ENCODE assay signal across 19 mouse cellular contexts in genomic region chr1:44140232-44140631, GRCm38 (mm10). TPM values are rescaled to one million over a fixed set of nuclear protein-coding genes. Genes with fewer than 3 reads are reported as not detected.
DNase-seq lines count a peak whose midpoint lies in the region; TF ChIP-seq lines count a peak whose summit lies in the region.
"Had no signal": no experiment of that assay in that cellular context is flagged by ENCODE, and none has a peak within 500 bp of the region (broad histone marks: within the 10 kb centered on the region; RNA-seq: fewer than 3 reads in every experiment).

No protein-coding gene starts in this region.

- no peak overlapping the region for H3K4me3 ChIP-seq in MEL (ENCODE audit: control insufficient read depth in 1 of 2, insufficient read depth in 1 of 2, low read depth in 2 of 2, low read length in 2 of 2)

- TF ChIP-seq RAD21 in MEL (IDR thresholded peaks at IDR 0.05; ENCODE audit: low read depth, low read length), result no peak

- no peak for TF ChIP-seq CTCF in MEL (IDR thresholded peaks at IDR 0.05 in 2 of 3, conservative IDR thresholded peaks at IDR 0.05 in 1 of 3; ENCODE audit: control insufficient read depth in 1 of 3, insufficient read depth in 1 of 3, low read depth in 2 of 3, low read length in 3 of 3, poor library complexity in 1 of 3, severe bottlenecking in 1 of 3)

- TF ChIP-seq EP300 in MEL (IDR thresholded peaks at IDR 0.05; ENCODE audit: low read depth in 1 of 2, low read length in 2 of 2), result peak; percentile 92 to 95

- peaks cover 3 to 13% of the 10 kb centered on the region in 2 experiments for H3K4me1 ChIP-seq in MEL (ENCODE audit: control insufficient read depth in 1 of 2, insufficient read depth in 2 of 2, low read length in 2 of 2)

- H3K36me3 ChIP-seq in MEL (ENCODE audit: control insufficient read depth in 1 of 2, insufficient read depth in 2 of 2, low read length in 2 of 2), result peaks cover 0 to 23% of the 10 kb centered on the region in 2 experiments; a peak in 3 of 4 replicates

- H3K9ac ChIP-seq in MEL (ENCODE audit: control insufficient read depth, low read depth, low read length, poor library complexity, severe bottlenecking), result no peak overlapping the region

- H3K27me3 ChIP-seq in MEL (ENCODE audit: control insufficient read depth in 1 of 2, insufficient read depth in 2 of 2, low read length in 2 of 2), result no peaks in the 10 kb centered on the region
- H3K27me3 ChIP-seq: CH12.LX, Patski had no signal

- no peak for TF ChIP-seq POLR2A in MEL (IDR thresholded peaks at IDR 0.05; ENCODE audit: control insufficient read depth in 1 of 2, insufficient read depth in 1 of 2, low read depth in 1 of 2, low read length in 2 of 2, poor library complexity in 1 of 2)

- no peaks in the 10 kb centered on the region for H3K79me2 ChIP-seq in MEL (ENCODE audit: control insufficient read depth, insufficient read depth, low read length, poor library complexity)

- peak; percentile 77 for DNase-seq in MEL (ENCODE audit: low read depth, low spot score)
- DNase-seq in MEL-GATA-1-ER (ENCODE audit: extremely low read depth, low read depth), result peak; percentile 70
- DNase-seq in kidney, postnatal 4 days, result no peak
- DNase-seq in cerebellum, postnatal 10 days, result no peak
- DNase-seq: adrenal gland, adult 2 months; adrenal gland, adult 8-10 months; adrenal gland, postnatal 10 days; adrenal gland, postnatal 14 days; adrenal gland, postnatal 25 days; adrenal gland, postnatal 36 days; B cell, adult 2 months; cerebellum, adult 11 months; cerebellum, adult 11-12 months; cerebellum, adult 18-20 months; cerebellum, adult 2 months; cerebellum, adult 8-10 months had no signal

- no peaks in the 10 kb centered on the region for H3K9me3 ChIP-seq in MEL (replicated peaks; ENCODE audit: insufficient read depth, low read length)
- H3K9me3 ChIP-seq: G1E had no signal

- no peak overlapping the region; the same call in 1 of the 2 replicates for H3K27ac ChIP-seq in MEL (ENCODE audit: control insufficient read depth, low read depth, low read length)

TF ChIP-seq in MEL, 35 proteins besides CTCF, POLR2A, EP300 and RAD21:
- no peak for TF ChIP-seq USF1 (IDR thresholded peaks at IDR 0.05; ENCODE audit: low read depth, low read length)
- no peak for TF ChIP-seq USF2 (IDR thresholded peaks at IDR 0.05; ENCODE audit: borderline replicate concordance in 1 of 2, insufficient read depth in 1 of 2, low read depth in 1 of 2, low read length in 2 of 2)
- no peak for TF ChIP-seq MAZ (IDR thresholded peaks at IDR 0.05; ENCODE audit: low read depth, low read length)
- TF ChIP-seq POLR2AphosphoS2 (IDR thresholded peaks at IDR 0.05; ENCODE audit: low read length), result no peak
- TF ChIP-seq SIN3A (IDR thresholded peaks at IDR 0.05; ENCODE audit: low read length), result peak; percentile 78
- TF ChIP-seq NELFE (IDR thresholded peaks at IDR 0.05; ENCODE audit: low read depth, low read length), result no peak
- TF ChIP-seq KAT2A (conservative IDR thresholded peaks at IDR 0.05; ENCODE audit: low read depth, low read length), result no peak
- TF ChIP-seq BHLHE40 (IDR thresholded peaks at IDR 0.05; ENCODE audit: borderline replicate concordance, low read depth, low read length), result 0 out of 2 replicates have a peak, but pooled peaks have one; percentile 4
- no peak for TF ChIP-seq ZC3H11A (IDR thresholded peaks at IDR 0.05; ENCODE audit: low read depth, low read length)
- TF ChIP-seq UBTF (IDR thresholded peaks at IDR 0.05; ENCODE audit: borderline replicate concordance, insufficient read depth, low read depth, low read length), result no peak
- TF ChIP-seq ELF1 (IDR thresholded peaks at IDR 0.05; ENCODE audit: low read depth, low read length), result no peak
- TF ChIP-seq MEF2A (IDR thresholded peaks at IDR 0.05; ENCODE audit: extremely low read depth, insufficient replicate concordance, low read depth, low read length, poor library complexity, severe bottlenecking), result no peak
- TF ChIP-seq MXI1 (IDR thresholded peaks at IDR 0.05; ENCODE audit: low read depth, low read length), result 0 out of 2 replicates have a peak, but pooled peaks have one; percentile 50
- peak; percentile 93 for TF ChIP-seq TCF12 (IDR thresholded peaks at IDR 0.05; ENCODE audit: low read depth, low read length)
- no peak for TF ChIP-seq MAX (IDR thresholded peaks at IDR 0.05; ENCODE audit: low read length)
- no peak for TF ChIP-seq MAFK (IDR thresholded peaks at IDR 0.05; ENCODE audit: borderline replicate concordance, low read depth, low read length)
- TF ChIP-seq JUND (IDR thresholded peaks at IDR 0.05; ENCODE audit: low read depth, low read length), result no peak
- no peak for TF ChIP-seq POLR2AphosphoS5 (IDR thresholded peaks at IDR 0.05; ENCODE audit: borderline replicate concordance, low read depth, low read length)
- TF ChIP-seq MYC (IDR thresholded peaks at IDR 0.05; ENCODE audit: low read depth, low read length), result 0 out of 2 replicates have a peak, but pooled peaks have one; percentile 40
- no peak for TF ChIP-seq CHD2 (IDR thresholded peaks at IDR 0.05; ENCODE audit: low read length)
- peak; percentile 66; the same call in 1 of the 2 replicates for TF ChIP-seq MYB (IDR thresholded peaks at IDR 0.05; ENCODE audit: low read depth, low read length)
- TF ChIP-seq GATA1 (IDR thresholded peaks at IDR 0.05; ENCODE audit: low read depth, low read length), result peak; percentile 95
- no peak for TF ChIP-seq CHD1 (IDR thresholded peaks at IDR 0.05; ENCODE audit: low read depth, low read length)
- TF ChIP-seq RCOR1 (IDR thresholded peaks at IDR 0.05; ENCODE audit: low read depth, low read length), result peak; percentile 83
- no peak for TF ChIP-seq SMC3 (IDR thresholded peaks at IDR 0.05; ENCODE audit: low read depth, low read length)
- TF ChIP-seq NRF1 (IDR thresholded peaks at IDR 0.05; ENCODE audit: insufficient read depth, low read depth, low read length, poor library complexity, severe bottlenecking), result no peak
- TF ChIP-seq E2F4 (IDR thresholded peaks at IDR 0.05; ENCODE audit: borderline replicate concordance, low read depth, low read length), result no peak
- TF ChIP-seq HCFC1 (IDR thresholded peaks at IDR 0.05; ENCODE audit: low read depth, low read length), result no peak; the same call in 1 of the 2 replicates
- peak; percentile 81 for TF ChIP-seq ETS1 (IDR thresholded peaks at IDR 0.05; ENCODE audit: low read depth, low read length)
- no peak for TF ChIP-seq TBP (IDR thresholded peaks at IDR 0.05; ENCODE audit: low read depth, low read length)
- TF ChIP-seq ZMIZ1 (IDR thresholded peaks at IDR 0.05; ENCODE audit: low read depth, low read length), result no peak
- peak; percentile 85 for TF ChIP-seq TAL1 (IDR thresholded peaks at IDR 0.05; ENCODE audit: low read length)
- no peak for TF ChIP-seq GABPA (IDR thresholded peaks at IDR 0.05; ENCODE audit: low read depth, low read length)
- no peak for TF ChIP-seq ZNF384 (IDR thresholded peaks at IDR 0.05; ENCODE audit: low read depth, low read length)
- TF ChIP-seq ZKSCAN1 (IDR thresholded peaks at IDR 0.05; ENCODE audit: low read depth, low read length), result no peak
TF ChIP-seq in MEL: peak in this region for 10.

RNA-seq across cellular contexts. Expression of gene Ercc5, which starts 7.3 kb away (rescaled TPM):
- 8.0 and 8.2 TPM in 2 replicates for total RNA-seq in MEL (2012; rRNA removed)
- 1 to 10 TPM in 1 of 2 experiments, not detected in 1; 8.5 TPM for polyA plus RNA-seq in MEL (2012; ENCODE audit: insufficient read depth in 1 of 2, insufficient read length in 2 of 2, low read depth in 1 of 2, low replicate concordance in 2 of 2, missing spikeins in 1 of 2)

RNA-seq across cellular contexts. Expression of gene Bivm, which starts 21.5 kb away (rescaled TPM):
- 11.8 and 16.7 TPM in 2 replicates for total RNA-seq in MEL (2012; rRNA removed)
- polyA plus RNA-seq in MEL (2012; ENCODE audit: insufficient read depth in 1 of 2, insufficient read length in 2 of 2, low read depth in 1 of 2, low replicate concordance in 2 of 2, missing spikeins in 1 of 2), result 10 to 100 TPM in 1 of 2 experiments, not detected in 1; 27.2 TPM

RNA-seq across cellular contexts. Expression of gene Kdelc1, which starts 21.6 kb away (rescaled TPM):
- 16.7 and 17.6 TPM in 2 replicates for total RNA-seq in MEL (2012; rRNA removed)
- polyA plus RNA-seq in MEL (2012; ENCODE audit: insufficient read depth in 1 of 2, insufficient read length in 2 of 2, low read depth in 1 of 2, low replicate concordance in 2 of 2, missing spikeins in 1 of 2), result 10 to 100 TPM in 1 of 2 experiments, not detected in 1; 28.7 TPM
- total RNA-seq: CH12.LX had no signal

RNA-seq across cellular contexts. Expression of gene Tex30, which starts 38.0 kb away (rescaled TPM):
- 85.4 and 88.2 TPM in 2 replicates for total RNA-seq in MEL (2012; rRNA removed)
- 100 to 1,000 TPM in 1 of 2 experiments, not detected in 1; 115 TPM for polyA plus RNA-seq in MEL (2012; ENCODE audit: insufficient read depth in 1 of 2, insufficient read length in 2 of 2, low read depth in 1 of 2, low replicate concordance in 2 of 2, missing spikeins in 1 of 2)

Comparison
In these comparisons a context has a peak if more than half of its experiments do, and no peak if none do; other contexts are left out.
1. DNase-seq: peak in MEL (single experiment) and MEL-GATA-1-ER (single experiment); none in kidney, postnatal 4 days (0 of 2) and cerebellum, postnatal 10 days (0 of 2).